Mouse (Mus musculus): ENCODE measurements around the gene H2afv. TPM values are rescaled to one million over a fixed set of nuclear protein-coding genes. Genes with fewer than 3 reads are reported as not detected.
A peak's percentile ranks its signal among the peaks of the same experiment; 100 is the strongest.
"Not testable (repeated sequence)": the region's sequence is repeated elsewhere in the genome, so short reads cannot be mapped to it uniquely, and the experiment has no call there.

Gene H2afv
- polyA plus RNA-seq, 1 experiment from 2014 or later: 843 TPM

- H3K27ac ChIP-seq (replicated peaks); H3K4me3 ChIP-seq; H3K36me3 ChIP-seq; H3K4me2 ChIP-seq (replicated peaks); ATAC-seq (ENCODE audit: low FRiP score, low read depth); H3K9me3 ChIP-seq; H3K27me3 ChIP-seq; H3K9ac ChIP-seq (replicated peaks): not testable (repeated sequence)
- H3K4me1 ChIP-seq: peaks cover 12% of the 10 kb centered on the region
- 93% methylated on average over 5 of the region's 5 CpGs for WGBS
Measured at GRCm38 (mm10) chr11:6410755-6411154, 33.5 kb downstream of the H2afv start.

DNA sequence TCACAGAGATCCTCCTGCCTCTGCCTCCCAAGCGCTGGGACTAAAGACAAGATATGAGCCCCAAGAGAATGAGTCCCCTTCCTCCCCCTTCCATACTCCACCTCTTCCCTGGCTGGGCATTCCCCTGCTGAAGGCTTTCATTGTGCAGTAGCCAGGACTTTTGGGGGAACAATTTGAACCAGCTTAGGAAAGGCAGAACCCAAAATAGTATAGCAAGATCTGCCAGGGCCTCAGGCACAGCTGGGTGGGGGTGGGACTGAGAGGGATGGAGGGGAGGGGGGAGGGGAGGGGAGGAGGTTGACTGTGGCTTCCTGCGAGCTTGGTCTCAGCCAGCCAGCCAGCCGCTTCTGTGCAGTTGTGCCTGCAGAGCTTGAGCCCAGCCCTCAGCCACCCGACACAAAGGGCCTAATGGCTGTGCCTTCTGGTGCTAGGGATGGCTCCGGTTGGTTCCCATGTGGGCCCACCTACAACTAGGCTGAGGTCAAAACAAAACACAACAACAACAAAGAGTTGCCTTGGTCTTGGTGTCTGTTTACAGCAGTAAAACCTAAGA lies 34.1 kb downstream of the H2afv start:
- WGBS: 56% methylated on average over 5 of the region's 5 CpGs
- no peak for ATAC-seq (ENCODE audit: low FRiP score, low read depth)
- no peak overlapping the region for H3K9ac ChIP-seq (replicated peaks)
- peaks cover 13% of the 10 kb centered on the region for H3K36me3 ChIP-seq
- no peaks in the 10 kb centered on the region for H3K9me3 ChIP-seq
- H3K4me1 ChIP-seq: peaks cover 13% of the 10 kb centered on the region
- no peak overlapping the region for H3K27ac ChIP-seq (replicated peaks)
- no peaks in the 10 kb centered on the region for H3K27me3 ChIP-seq
- no peak overlapping the region for H3K4me3 ChIP-seq
- H3K4me2 ChIP-seq (replicated peaks): no peak overlapping the region

GRCm38 (mm10) chr11:6407162-6407621 lies 37.1 kb downstream of the H2afv start:
- Histone ChIP-seq H3K27ac (replicated peaks) (no peak overlapping the region), H3K9me3 (no peaks in the 10 kb centered on the region), H3K4me1 (peaks cover 9% of the 10 kb centered on the region), H3K4me2 (replicated peaks) (no peak overlapping the region), H3K4me3 (no peak overlapping the region), H3K27me3 (no peaks in the 10 kb centered on the region), H3K9ac (replicated peaks) (no peak overlapping the region), H3K36me3 (peaks cover 43% of the 10 kb centered on the region)
- WGBS: 83% methylated on average over 3 of the region's 3 CpGs
- 0 out of 2 replicates have a peak, but pooled peaks have one; percentile 1 for ATAC-seq (ENCODE audit: low FRiP score, low read depth)

GRCm38 (mm10) chr11:6406251-6407161 lies 37.7 kb downstream of the H2afv start:
- 51% methylated on average over 14 of the region's 14 CpGs for WGBS
- H3K9ac ChIP-seq (replicated peaks): peak overlapping the region; percentile 31
- ATAC-seq (ENCODE audit: low FRiP score, low read depth): 0 out of 2 replicates have a peak, but pooled peaks have one; percentile 5
- H3K27ac ChIP-seq (replicated peaks): peak overlapping the region; percentile 60
- no peaks in the 10 kb centered on the region for H3K27me3 ChIP-seq
- peaks cover 9% of the 10 kb centered on the region for H3K4me1 ChIP-seq
- H3K4me2 ChIP-seq (replicated peaks): no peak overlapping the region
- peaks cover 50% of the 10 kb centered on the region for H3K36me3 ChIP-seq
- no peaks in the 10 kb centered on the region for H3K9me3 ChIP-seq
- H3K4me3 ChIP-seq: no peak overlapping the region

DNA sequence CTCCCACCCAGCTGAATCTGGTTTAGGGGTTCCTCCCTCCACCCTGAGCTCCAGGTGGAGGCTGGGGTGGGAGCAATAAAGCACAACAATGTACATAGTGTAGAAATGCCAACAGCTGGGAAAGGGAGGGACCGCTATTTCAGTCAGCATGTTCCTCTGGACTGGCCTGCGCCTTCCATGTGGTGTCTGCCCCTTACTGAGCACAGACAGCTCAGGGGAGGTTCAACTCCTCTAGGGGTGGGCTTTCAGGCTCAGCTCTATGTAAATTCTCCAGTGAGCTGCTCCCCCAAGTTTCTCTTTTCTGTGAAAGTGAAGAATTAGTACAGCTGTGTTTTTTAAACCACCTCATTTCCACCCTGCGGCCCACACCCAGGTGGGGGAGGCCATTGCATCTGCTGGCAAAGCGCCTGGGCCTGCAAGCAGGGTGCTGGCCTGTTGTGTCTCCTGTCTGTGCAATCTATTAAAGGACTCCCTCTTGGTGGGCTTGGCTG lies 38.6 kb downstream of the H2afv start:
- peaks cover 9% of the 10 kb centered on the region for H3K4me1 ChIP-seq
- H3K4me3 ChIP-seq: no peak overlapping the region
- H3K9me3 ChIP-seq: no peaks in the 10 kb centered on the region
- peaks cover 58% of the 10 kb centered on the region for H3K36me3 ChIP-seq
- no peaks in the 10 kb centered on the region for H3K27me3 ChIP-seq
- 85% methylated on average over 4 of the region's 4 CpGs for WGBS
- H3K9ac ChIP-seq (replicated peaks): no peak overlapping the region
- ATAC-seq (ENCODE audit: low FRiP score, low read depth): no peak
- H3K27ac ChIP-seq (replicated peaks): peak overlapping the region; percentile 60
- no peak overlapping the region for H3K4me2 ChIP-seq (replicated peaks)

- H3K9me3 ChIP-seq: no peaks in the 10 kb centered on the region
- H3K27me3 ChIP-seq: no peaks in the 10 kb centered on the region
- no peak overlapping the region for H3K4me3 ChIP-seq
- no peak overlapping the region for H3K9ac ChIP-seq (replicated peaks)
- peaks cover 65% of the 10 kb centered on the region for H3K36me3 ChIP-seq
- H3K4me1 ChIP-seq: peaks cover 9% of the 10 kb centered on the region
- no peak for ATAC-seq (ENCODE audit: low FRiP score, low read depth)
- H3K27ac ChIP-seq (replicated peaks): peak overlapping the region; percentile 60; the same call in 1 of the 2 replicates
- 96% methylated on average over 9 of the region's 9 CpGs for WGBS
- no peak overlapping the region for H3K4me2 ChIP-seq (replicated peaks)
Measured at GRCm38 (mm10) chr11:6404699-6405566, 39.3 kb downstream of the H2afv start.

GRCm38 (mm10) chr11:6403830-6404405 lies 40.3 kb downstream of the H2afv start:
- ATAC-seq (ENCODE audit: low FRiP score, low read depth): no peak
- Histone ChIP-seq H3K27ac (replicated peaks) (no peak overlapping the region), H3K36me3 (peaks cover 75% of the 10 kb centered on the region), H3K4me3 (no peak overlapping the region), H3K4me2 (replicated peaks) (no peak overlapping the region), H3K4me1 (peaks cover 9% of the 10 kb centered on the region), H3K27me3 (no peaks in the 10 kb centered on the region), H3K9ac (replicated peaks) (no peak overlapping the region), H3K9me3 (no peaks in the 10 kb centered on the region)
- WGBS: 91% methylated on average over 5 of the region's 5 CpGs

GRCm38 (mm10) chr11:6402515-6403510 lies 41.4 kb downstream of the H2afv start:
- no peak for ATAC-seq (ENCODE audit: low FRiP score, low read depth)
- Histone ChIP-seq H3K9me3 (no peaks in the 10 kb centered on the region), H3K27ac (replicated peaks) (no peak overlapping the region), H3K9ac (replicated peaks) (no peak overlapping the region), H3K4me2 (replicated peaks) (no peak overlapping the region), H3K36me3 (peaks cover 86% of the 10 kb centered on the region), H3K4me1 (peaks cover 9% of the 10 kb centered on the region), H3K27me3 (no peaks in the 10 kb centered on the region), H3K4me3 (no peak overlapping the region)
- 87% methylated on average over 19 of the region's 19 CpGs for WGBS

DNA sequence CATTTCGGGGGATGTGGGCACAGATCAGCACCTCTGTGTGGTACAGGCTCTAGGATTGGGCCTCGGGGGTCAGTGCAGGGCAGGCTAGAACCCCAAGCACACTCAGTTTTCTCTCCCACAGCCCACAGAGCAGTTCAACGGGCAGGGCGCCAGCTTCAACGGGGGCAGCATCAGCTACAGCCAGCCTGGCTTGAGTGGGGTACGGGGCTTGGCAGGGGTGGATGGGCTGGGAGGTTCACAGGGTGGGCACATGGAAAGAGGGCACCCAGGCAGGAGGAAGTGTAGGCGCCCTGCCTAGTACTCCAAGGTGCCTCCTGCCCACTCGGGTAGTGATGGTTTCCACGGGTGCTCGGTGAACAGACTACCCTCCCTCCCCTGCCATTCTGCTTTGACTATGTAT lies 46.1 kb downstream of the H2afv start:
- H3K9ac ChIP-seq (replicated peaks): no peak overlapping the region
- H3K4me2 ChIP-seq (replicated peaks): no peak overlapping the region
- peaks cover 6% of the 10 kb centered on the region; the same call in 1 of the 2 replicates for H3K4me1 ChIP-seq
- H3K36me3 ChIP-seq: peaks cover 92% of the 10 kb centered on the region
- H3K27ac ChIP-seq (replicated peaks): no peak overlapping the region
- H3K9me3 ChIP-seq: no peaks in the 10 kb centered on the region
- ATAC-seq (ENCODE audit: low FRiP score, low read depth): no peak
- no peak overlapping the region for H3K4me3 ChIP-seq
- WGBS: 96% methylated on average over 10 of the region's 10 CpGs
- H3K27me3 ChIP-seq: no peaks in the 10 kb centered on the region

DNA sequence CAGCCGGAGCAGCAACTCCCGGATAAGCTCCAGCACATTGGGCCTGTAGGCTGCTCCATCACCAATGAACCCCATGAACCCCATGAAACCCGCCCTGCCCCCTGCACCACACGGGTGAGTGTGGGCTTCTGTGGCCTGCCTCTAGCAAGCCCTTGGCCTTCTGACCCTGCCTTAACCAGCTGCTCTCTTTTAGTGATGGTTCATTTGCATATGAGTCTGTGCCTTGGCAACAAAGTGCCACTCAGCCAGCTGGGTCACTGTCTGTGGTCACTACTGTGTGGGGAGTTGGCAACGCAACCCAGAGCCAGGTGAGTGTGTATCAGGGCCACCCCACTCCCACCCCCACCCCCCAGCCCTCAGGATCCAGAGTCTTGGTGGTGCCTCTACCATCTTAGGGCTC lies 48.7 kb downstream of the H2afv start:
- no peaks in the 10 kb centered on the region for H3K27me3 ChIP-seq
- no peak overlapping the region for H3K9ac ChIP-seq (replicated peaks)
- H3K4me3 ChIP-seq: no peak overlapping the region
- no peaks in the 10 kb centered on the region for H3K9me3 ChIP-seq
- H3K36me3 ChIP-seq: peaks cover 82% of the 10 kb centered on the region
- ATAC-seq (ENCODE audit: low FRiP score, low read depth): no peak
- no peak overlapping the region for H3K4me2 ChIP-seq (replicated peaks)
- no peak overlapping the region for H3K27ac ChIP-seq (replicated peaks)
- 82% methylated on average over 5 of the region's 5 CpGs for WGBS
- peaks cover 20% of the 10 kb centered on the region for H3K4me1 ChIP-seq

All from midbrain, embryonic 12.5 days (tissue).